Mouse (Mus musculus) testis, adult 2 months (tissue): ENCODE measurements at regions not wholly inside any gene's neighbourhood (a gene's known extent, or its start where the extent isn't known, plus 50 kb on each side); places are given as distances from the start of the nearest gene placed in this dataset.
"Not testable (repeated sequence)": the region's sequence is repeated elsewhere in the genome, so short reads cannot be mapped to it uniquely, and the experiment has no call there.

Source experiments
- CTCF ChIP-seq: fragments of 200-500 bp; IDR thresholded peaks from 2 replicates; pipeline ENCODE4 v1.5.1; 2012; ENCODE audit warnings: low read depth, mild to moderate bottlenecking, inconsistent platforms, low read length, moderate library complexity; ENCODE audit not compliant: control insufficient read depth, insufficient read depth, insufficient replicate concordance
- POLR2A ChIP-seq: fragments of 200-500 bp; IDR thresholded peaks from 2 replicates; pipeline ENCODE4 v1.6.1; 2012; ENCODE audit warnings: low read depth, mild to moderate bottlenecking, inconsistent platforms, low read length, moderate library complexity; ENCODE audit not compliant: control insufficient read depth

GRCm38 (mm10) chr13:49966072-49966471 is 167.3 kb upstream of the Gm30302 start:
- not testable (repeated sequence) for TF ChIP-seq POLR2A, CTCF
